ENCODE assay signal across 11 mouse cellular contexts in genomic region chr14:40885225-40885624, GRCm38 (mm10). TPM values are rescaled to one million over a fixed set of nuclear protein-coding genes. Genes with fewer than 3 reads are reported as not detected.
DNase-seq lines count a peak whose midpoint lies in the region; ATAC-seq and TF ChIP-seq lines count a peak whose summit lies in the region.
"Had no signal": no experiment of that assay in that cellular context is flagged by ENCODE, and none has a peak within 500 bp of the region (broad histone marks: within the 10 kb centered on the region; RNA-seq: fewer than 3 reads in every experiment).

No protein-coding gene starts in this region.

- WGBS in limb, embryonic 11.5 days = 9% methylated on average over 4 of the region's 4 CpGs
- WGBS in limb, embryonic 10.5 days = 11% methylated on average over 4 of the region's 4 CpGs

- peak; percentile 44 to 72 for DNase-seq in frontal cortex, postnatal 36 days (ENCODE audit: low spot score in 2 of 2)
- no peak for DNase-seq in frontal cortex, postnatal 14 days (ENCODE audit: low spot score in 2 of 2)
- peak; percentile 33 for DNase-seq in limb, embryonic 11.5 days (ENCODE audit: low spot score)
- DNase-seq in limb, embryonic 10.5 days (ENCODE audit: low spot score) = no peak
- peak; percentile 43 for DNase-seq in right cerebral cortex, postnatal 25 days
- no peak for DNase-seq in layer of hippocampus, adult 2 months (ENCODE audit: low spot score in 2 of 2)
- DNase-seq in thymus, postnatal 36 days = no peak
- DNase-seq: adrenal gland, adult 2 months; layer of hippocampus, postnatal 36 days had no signal

- H3K9ac ChIP-seq in limb, embryonic 11.5 days (ENCODE audit: low read length) = no peak overlapping the region
- H3K9ac ChIP-seq: hindbrain, embryonic 12.5 days had no signal

- H3K4me3 ChIP-seq in limb, embryonic 11.5 days (ENCODE audit: low read depth, low read length) = no peak overlapping the region
- no peak overlapping the region for H3K4me3 ChIP-seq in limb, embryonic 10.5 days
- no peak overlapping the region for H3K4me3 ChIP-seq in layer of hippocampus, adult 2 months
- H3K4me3 ChIP-seq: hindbrain, embryonic 12.5 days had no signal

- no peak overlapping the region for H3K4me2 ChIP-seq in limb, embryonic 11.5 days (ENCODE audit: low read depth, severe bottlenecking)
- H3K4me2 ChIP-seq: hindbrain, embryonic 12.5 days had no signal

- no peak overlapping the region for H3K27ac ChIP-seq in limb, embryonic 11.5 days (replicated peaks; ENCODE audit: low read depth, low read length)
- H3K27ac ChIP-seq in limb, embryonic 10.5 days = no peak overlapping the region
- no peak overlapping the region for H3K27ac ChIP-seq in layer of hippocampus, adult 2 months
- H3K27ac ChIP-seq: hindbrain, embryonic 12.5 days had no signal

- H3K36me3 ChIP-seq in limb, embryonic 11.5 days (ENCODE audit: control insufficient read depth, insufficient read depth, low read length) = no peaks in the 10 kb centered on the region
- H3K36me3 ChIP-seq in limb, embryonic 10.5 days = no peaks in the 10 kb centered on the region
- H3K36me3 ChIP-seq: hindbrain, embryonic 12.5 days had no signal

- no peaks in the 10 kb centered on the region for H3K9me3 ChIP-seq in limb, embryonic 11.5 days (ENCODE audit: control insufficient read depth, low read length)
- H3K9me3 ChIP-seq in limb, embryonic 10.5 days (replicated peaks) = no peaks in the 10 kb centered on the region
- H3K9me3 ChIP-seq: hindbrain, embryonic 12.5 days had no signal

- H3K27me3 ChIP-seq in limb, embryonic 11.5 days (ENCODE audit: control insufficient read depth, insufficient read depth, low read length) = no peaks in the 10 kb centered on the region
- H3K27me3 ChIP-seq in limb, embryonic 10.5 days (ENCODE audit: low read depth, poor library complexity, severe bottlenecking) = no peaks in the 10 kb centered on the region
- H3K27me3 ChIP-seq: hindbrain, embryonic 12.5 days had no signal

- TF ChIP-seq CTCF in layer of hippocampus, adult 2 months (conservative IDR thresholded peaks at IDR 0.05) = no peak

- H3K4me1 ChIP-seq in limb, embryonic 11.5 days (ENCODE audit: control insufficient read depth, insufficient read depth, low read length) = no peaks in the 10 kb centered on the region
- peaks cover 6% of the 10 kb centered on the region; the same call in 1 of the 2 replicates for H3K4me1 ChIP-seq in limb, embryonic 10.5 days

- ATAC-seq in limb, embryonic 11.5 days (ENCODE audit: insufficient number of reproducible peaks, low FRiP score, low TSS enrichment, low read depth) = no peak
- ATAC-seq in hematopoietic stem cell, adult 5-6 weeks (replicated peaks in 1 of 2; ENCODE audit: insufficient read depth in 1 of 2, low FRiP score in 2 of 2, low TSS enrichment in 1 of 2, low read depth in 1 of 2, poor library complexity in 2 of 2, severe bottlenecking in 2 of 2) = 0 out of 4 replicates have a peak, but pooled peaks have one; percentile 17 to 21

RNA-seq across cellular contexts. Expression of gene Sh2d4b, which starts 7.8 kb away (rescaled TPM):
- polyA plus RNA-seq in limb, embryonic 11.5 days (2014; fragmentation: Nextera tagmentation; extraction: Ambion mirVana) = 0.32 and 0.44 TPM in 2 replicates
- polyA plus RNA-seq in limb, embryonic 10.5 days (2016; fragmentation: Nextera tagmentation; extraction: Ambion mirVana) = 0.10 and 0.25 TPM in 2 replicates
- total RNA-seq in hematopoietic stem cell, adult 5-6 weeks (2017) = 0.35 and 1.1 TPM in 2 replicates
- total RNA-seq in layer of hippocampus, adult 2 months (2021) = 1 to 10 TPM; 2.0 to 2.1 TPM

Comparison
In these comparisons a context has a peak if more than half of its experiments do, and no peak if none do; other contexts are left out.
1. DNase-seq: peak in frontal cortex, postnatal 36 days (2 of 2), limb, embryonic 11.5 days (single experiment) and right cerebral cortex, postnatal 25 days (single experiment); none in frontal cortex, postnatal 14 days (0 of 2), limb, embryonic 10.5 days (single experiment), layer of hippocampus, adult 2 months (0 of 2) and thymus, postnatal 36 days (0 of 2).